Mouse (Mus musculus) 3T3-L1 (cell line): ENCODE data around the gene Klhl8.
A peak's percentile ranks its signal among the peaks of the same experiment; 100 is the strongest.

ENCODE experiments used
- DNase-seq: peaks from one replicate; pipeline ENCODE4 v3.0.0-alpha.2; 2015; ENCODE audit warnings: low read depth, low spot score

The Klhl8 gene

DNA sequence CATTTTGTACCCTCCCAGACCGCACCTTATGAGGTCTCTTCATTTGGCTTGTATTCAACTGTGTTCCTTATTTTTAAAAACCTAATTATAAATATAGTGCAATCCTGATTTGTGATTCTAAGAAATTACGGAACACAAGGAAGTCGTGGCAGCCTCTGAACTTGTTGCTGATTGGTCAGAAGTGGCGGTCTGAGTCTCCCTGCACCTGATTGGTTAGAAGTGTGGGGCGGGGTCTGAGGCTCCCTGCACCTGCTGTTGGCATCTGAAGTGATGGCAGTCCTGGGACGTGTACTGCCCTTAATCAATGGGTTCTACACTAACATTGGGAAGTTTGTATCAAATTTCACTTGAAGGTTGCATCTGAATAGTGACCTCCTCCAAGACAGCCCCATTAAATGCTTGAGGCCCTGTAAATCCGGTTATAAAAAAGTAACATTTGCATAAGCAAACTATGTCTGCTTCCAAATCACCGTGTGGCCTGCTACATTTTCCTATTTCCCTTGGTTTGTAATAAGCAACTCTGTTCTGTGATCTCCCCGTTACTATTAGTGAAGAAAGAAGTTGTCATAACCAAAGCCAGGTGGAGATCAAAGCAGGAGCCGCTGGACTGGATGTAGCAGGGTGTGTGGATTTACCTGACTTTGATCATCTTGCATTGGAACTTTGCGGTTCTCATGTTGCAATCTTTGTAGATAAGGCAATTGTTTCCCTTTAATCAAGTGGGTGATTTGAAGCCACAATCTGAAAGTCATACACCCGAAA lies 5.7 kb upstream of the Klhl8 start:
- no peak for DNase-seq

GRCm38 (mm10) chr5:103914335-103915226 lies 3.5 kb upstream of the Klhl8 start:
- DNase-seq, result peak; percentile 44

DNA sequence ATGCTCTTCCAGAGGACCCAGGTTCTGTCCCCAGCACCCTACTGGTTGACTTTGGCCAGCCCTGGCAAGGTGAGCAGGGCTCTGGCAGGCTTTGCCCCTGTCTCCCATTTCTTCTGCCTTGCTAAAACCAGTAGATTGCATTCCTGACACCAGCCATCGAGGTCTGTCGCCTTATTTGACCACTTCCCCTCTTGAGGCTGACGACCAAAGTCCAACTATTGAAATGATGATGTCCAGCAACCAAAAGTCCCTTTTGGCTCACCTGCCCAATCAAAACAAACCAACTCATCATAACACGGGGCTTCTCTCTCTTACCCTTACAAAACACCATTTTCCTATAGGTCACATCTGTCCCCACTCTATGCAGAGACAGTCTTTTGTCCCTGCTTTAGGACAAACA lies 2.1 kb upstream of the Klhl8 start:
- DNase-seq, result no peak

DNA sequence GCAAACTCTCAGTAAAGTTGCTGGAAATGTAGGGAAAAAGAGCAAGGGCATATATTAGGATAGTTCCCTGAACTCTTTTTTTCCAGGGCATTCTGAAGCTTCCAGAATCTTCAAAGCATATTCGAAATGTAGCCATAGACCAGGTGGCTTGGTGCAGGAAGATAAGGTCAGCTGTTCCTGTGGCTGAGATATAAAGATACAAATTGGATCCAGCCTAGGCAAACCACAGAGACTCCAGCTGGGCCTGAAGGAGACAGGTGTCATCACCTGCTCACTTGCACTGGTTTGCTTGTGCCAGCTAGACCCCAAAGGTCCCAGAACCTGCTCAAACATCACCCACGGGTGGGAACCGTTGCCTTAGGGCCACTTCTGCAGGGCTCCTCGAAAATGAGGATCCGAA lies 496 bp upstream of the Klhl8 start:
- DNase-seq, result no peak

- DNase-seq, result no peak
Observed at GRCm38 (mm10) chr5:103910156-103910555, 903 bp downstream of the Klhl8 start.

GRCm38 (mm10) chr5:103909466-103909865 lies 1.6 kb downstream of the Klhl8 start:
- DNase-seq, result no peak

- DNase-seq, result no peak
Observed at GRCm38 (mm10) chr5:103908851-103909250, 2.2 kb downstream of the Klhl8 start.

DNA sequence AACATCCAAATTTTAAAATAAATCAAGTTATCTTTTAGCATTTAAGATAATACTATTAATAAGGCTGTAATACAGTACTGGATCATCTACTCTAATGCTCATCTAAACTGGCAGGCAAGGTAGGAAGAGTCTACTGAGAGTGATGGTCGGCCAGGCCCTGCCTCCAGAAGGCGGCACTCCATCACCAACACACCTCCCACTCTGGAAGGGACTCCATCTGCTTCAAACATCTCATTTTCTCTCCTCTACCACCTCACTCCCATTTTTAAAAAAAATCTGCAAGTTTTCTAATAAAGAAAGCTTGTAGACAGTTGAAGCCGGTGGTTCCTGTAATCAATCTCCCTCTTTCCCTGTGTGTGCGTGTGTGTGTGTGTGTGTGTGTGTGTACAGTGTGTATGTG lies 3.2 kb downstream of the Klhl8 start:
- no peak for DNase-seq

DNA sequence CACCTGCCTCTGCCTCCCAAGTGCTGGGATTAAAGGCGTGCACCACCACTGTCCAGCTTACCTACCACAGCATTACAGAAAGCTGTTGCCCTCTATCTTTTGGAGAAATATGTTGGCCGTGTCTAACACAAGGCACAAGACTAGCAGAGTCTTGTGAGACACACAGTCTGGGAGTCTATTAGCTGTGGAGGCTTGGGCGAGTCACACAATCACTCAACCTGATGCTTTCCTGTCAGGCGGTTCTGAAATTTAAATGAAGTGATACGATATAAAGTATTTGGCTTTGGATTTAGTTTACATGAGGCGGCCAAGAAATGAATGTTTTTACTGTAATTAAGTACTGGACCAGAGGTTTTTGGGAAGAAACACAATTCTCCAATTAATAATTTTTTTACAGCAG lies 4.9 kb downstream of the Klhl8 start:
- no peak for DNase-seq

DNA sequence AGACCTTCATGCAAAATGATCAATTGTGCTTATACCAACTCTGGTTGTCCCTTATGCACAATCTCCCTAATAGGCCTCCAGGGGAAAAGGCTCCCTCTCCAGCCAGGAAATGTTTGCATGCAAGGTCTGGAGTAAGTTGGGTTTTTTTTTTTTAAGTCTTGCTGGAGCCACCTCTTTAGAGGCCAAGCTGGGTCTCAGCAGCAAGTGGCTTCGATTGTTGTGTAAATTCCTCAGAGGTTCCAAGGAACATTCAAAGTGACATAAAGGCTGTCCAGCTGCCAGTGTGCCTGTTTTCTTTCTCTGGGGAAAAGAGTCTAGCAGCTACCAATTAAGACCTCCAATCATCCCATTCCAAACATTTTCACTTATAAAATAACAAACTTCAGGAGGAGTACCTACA lies 12.7 kb downstream of the Klhl8 start:
- no peak for DNase-seq

DNA sequence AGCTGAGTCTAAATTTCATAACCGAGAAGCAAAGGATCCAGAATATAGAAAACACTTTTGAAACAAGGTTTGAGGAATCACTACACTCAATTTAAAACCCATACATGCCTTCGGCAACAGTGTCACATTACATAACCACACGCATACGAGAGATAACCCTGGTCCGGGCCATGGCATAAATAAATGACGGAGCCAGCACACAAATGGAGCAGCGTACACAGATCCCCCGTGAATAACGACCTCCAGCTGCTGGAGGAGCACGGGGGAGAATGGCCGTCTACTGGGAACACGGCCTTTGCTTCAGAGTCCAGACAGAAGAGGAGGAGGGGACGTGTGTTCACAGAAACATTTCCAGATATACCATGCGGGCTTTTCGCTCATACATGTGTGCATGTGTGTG lies 21.3 kb downstream of the Klhl8 start:
- no peak for DNase-seq

- DNase-seq, result no peak
Observed at GRCm38 (mm10) chr5:103863759-103864158, 47.3 kb downstream of the Klhl8 start.

- DNase-seq, result no peak
Observed at GRCm38 (mm10) chr5:103860622-103861021, 50.4 kb downstream of the Klhl8 start.

- no peak for DNase-seq
Observed at GRCm38 (mm10) chr5:103857151-103857550, 53.9 kb downstream of the Klhl8 start.

GRCm38 (mm10) chr5:103856286-103857009 lies 54.6 kb downstream of the Klhl8 start:
- DNase-seq, result peak; percentile 88

- no peak for DNase-seq
Observed at GRCm38 (mm10) chr5:103855483-103856211, 55.4 kb downstream of the Klhl8 start.

- DNase-seq, result no peak
Observed at GRCm38 (mm10) chr5:103854807-103855194, 56.3 kb downstream of the Klhl8 start.

GRCm38 (mm10) chr5:103854041-103854806 lies 56.8 kb downstream of the Klhl8 start:
- peak; percentile 42 for DNase-seq

DNA sequence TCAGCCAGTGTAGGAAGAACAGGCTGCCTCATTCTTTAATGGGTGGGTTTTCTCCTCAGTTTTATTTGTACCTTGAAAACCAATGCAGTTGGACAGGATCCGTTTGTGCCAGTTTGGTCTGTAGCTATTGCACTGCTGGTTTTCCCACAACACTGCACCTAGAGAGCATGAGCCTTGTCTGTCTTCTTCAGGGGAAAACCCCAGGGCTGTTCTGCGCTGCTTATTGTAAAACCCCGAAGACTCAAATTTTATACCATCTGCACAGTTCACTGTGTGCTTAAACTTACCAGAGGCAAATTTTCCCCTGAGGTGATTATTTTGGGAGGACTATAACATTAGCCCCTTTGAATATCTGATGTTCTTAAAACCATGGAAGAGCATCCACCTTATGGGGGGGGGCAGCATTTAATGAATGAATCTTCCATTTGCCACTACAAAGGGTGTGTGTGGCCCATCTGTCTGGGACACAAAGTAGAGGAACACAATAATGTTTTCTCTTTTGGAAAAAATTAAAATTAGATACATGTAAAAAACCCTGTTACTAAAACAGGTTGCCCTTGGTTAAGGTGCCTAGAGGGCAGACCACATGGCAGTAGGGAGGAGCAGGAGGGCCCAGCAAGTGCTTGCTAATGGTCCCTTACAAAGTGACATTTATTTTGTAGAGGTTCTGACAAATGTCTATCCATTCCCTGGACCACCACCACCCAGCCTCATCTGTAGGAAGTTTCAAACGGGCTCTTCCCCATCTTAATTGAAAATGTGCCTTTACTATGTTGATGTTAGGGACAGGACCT lies 58.1 kb downstream of the Klhl8 start:
- no peak for DNase-seq

DNA sequence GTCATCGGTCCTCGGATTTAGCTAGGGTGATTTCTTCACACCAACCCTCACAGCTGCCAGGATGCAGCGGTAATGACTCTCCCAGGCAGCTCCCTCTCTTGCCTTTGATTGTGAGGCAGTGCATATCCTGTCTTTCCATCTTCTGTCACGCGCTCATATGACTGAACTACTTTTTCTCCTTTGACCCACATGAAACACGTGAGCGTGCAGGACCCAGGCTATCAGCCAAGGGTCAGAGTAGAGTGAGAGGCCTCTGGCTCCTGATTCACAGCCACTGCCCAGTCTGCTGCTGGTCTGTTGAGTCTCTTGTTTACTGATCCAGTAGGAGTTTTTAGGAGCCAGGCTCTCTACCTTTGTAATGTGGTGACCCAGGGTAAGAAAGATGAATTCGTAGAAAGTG lies 62.5 kb downstream of the Klhl8 start:
- no peak for DNase-seq
